Mouse (Mus musculus) lung, adult 2 months (tissue): ENCODE results near the gene Olfr146.

Experiments used
- CTCF ChIP-seq: fragments of 200-500 bp; IDR thresholded peaks from 2 replicates; pipeline ENCODE4 v1.5.1; 2011; ENCODE audit warnings: mild to moderate bottlenecking, low read length, control low read depth; ENCODE audit not compliant: insufficient read depth
- POLR2A ChIP-seq: fragments of 200-500 bp; IDR thresholded peaks from 2 replicates; pipeline ENCODE4 v1.6.1; 2011; ENCODE audit warnings: low read depth, mild to moderate bottlenecking, control low read depth, low read length, borderline replicate concordance; ENCODE audit errors: extremely low read depth

DNA sequence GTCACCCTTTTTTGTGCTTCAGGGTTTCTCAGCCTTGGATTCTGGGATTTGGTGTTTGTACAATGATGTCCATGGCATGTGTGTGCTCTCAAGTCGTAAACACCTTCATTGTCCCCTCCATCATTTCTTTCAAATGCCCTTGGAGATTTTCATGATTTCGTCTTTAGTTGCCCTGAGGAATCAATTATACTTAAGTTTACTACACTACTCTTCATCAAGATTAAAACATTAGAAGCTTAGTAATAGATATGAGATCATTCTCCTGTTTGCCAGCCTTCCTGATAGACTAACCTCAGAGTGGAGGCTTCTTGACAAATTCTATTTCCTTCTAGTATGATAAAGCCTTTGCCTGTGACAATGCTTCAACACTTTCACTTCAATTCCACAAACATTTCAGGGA lies 23.6 kb downstream of the Olfr146 start, which contains the start of gene Olfr935:
- TF ChIP-seq POLR2A (no peak), CTCF (no peak)
